Mouse (Mus musculus) MEL (cell line): ENCODE results near the gene Kptn. TPM values are rescaled to one million over a fixed set of nuclear protein-coding genes. Genes with fewer than 3 reads are reported as not detected.

Experiments used
- DNase-seq: peaks from one replicate; pipeline ENCODE4 v3.0.0; 2011; ENCODE audit warnings: low read depth, low spot score
- H3K27ac ChIP-seq: 2 replicates; pipeline ENCODE4 v1.5.1; 2012; ENCODE audit warnings: low read depth, mild to moderate bottlenecking, control low read depth, low read length, moderate library complexity; ENCODE audit not compliant: control insufficient read depth
- H3K27me3 ChIP-seq, 2 experiments: fragments of 150-350 bp in 1 of 2; sonication (generic) in 1 of 2; 2 replicates each; pipeline ENCODE4 v1.6.1; 2012; ENCODE audit warnings: low read length in 2 of 2, mild to moderate bottlenecking in 2 of 2, improper control_type of control experiment in 1 of 2, moderate library complexity in 1 of 2; ENCODE audit not compliant: insufficient read depth in 2 of 2, control insufficient read depth in 1 of 2
- H3K36me3 ChIP-seq, 2 experiments: 2 replicates each; pipeline ENCODE4 v1.6.1; 2012 to 2014; ENCODE audit warnings: low read length in 2 of 2, improper control_type of control experiment in 1 of 2, inconsistent platforms in 1 of 2, mild to moderate bottlenecking in 1 of 2; ENCODE audit not compliant: insufficient read depth in 2 of 2, control insufficient read depth in 1 of 2
- H3K4me1 ChIP-seq, 2 experiments: fragments of 150-350 bp in 1 of 2; sonication (generic) in 1 of 2; 2 replicates each; pipeline ENCODE4 v1.6.1; 2012; ENCODE audit warnings: low read length in 2 of 2, improper control_type of control experiment in 1 of 2, mild to moderate bottlenecking in 1 of 2; ENCODE audit not compliant: insufficient read depth in 2 of 2, control insufficient read depth in 1 of 2
- H3K4me3 ChIP-seq, 2 experiments: fragments of 150-350 bp in 1 of 2; sonication (generic) in 1 of 2; 2 replicates each; pipeline ENCODE4 v1.5.1; 2012; ENCODE audit warnings: low read depth in 2 of 2, low read length in 2 of 2, mild to moderate bottlenecking in 2 of 2, moderate library complexity in 2 of 2, control low read depth in 1 of 2, improper control_type of control experiment in 1 of 2; ENCODE audit not compliant: control insufficient read depth in 1 of 2, insufficient read depth in 1 of 2
- H3K79me2 ChIP-seq: 2 replicates; pipeline ENCODE4 v1.6.1; 2012; ENCODE audit warnings: mild to moderate bottlenecking, low read length, moderate library complexity; ENCODE audit not compliant: control insufficient read depth, poor library complexity, insufficient read depth
- H3K9ac ChIP-seq: 2 replicates; pipeline ENCODE4 v1.6.1; 2012; ENCODE audit warnings: low read depth, mild to moderate bottlenecking, control low read depth, low read length, moderate library complexity; ENCODE audit not compliant: control insufficient read depth, poor library complexity, severe bottlenecking
- H3K9me3 ChIP-seq: fragments of 150-350 bp; sonication (generic); replicated peaks from 2 replicates; pipeline ENCODE4 v1.6.1; 2012; ENCODE audit warnings: mild to moderate bottlenecking, low read length, improper control_type of control experiment, moderate library complexity; ENCODE audit not compliant: insufficient read depth
- BHLHE40 ChIP-seq: IDR thresholded peaks from 2 replicates; pipeline ENCODE4 v1.6.1; 2012; ENCODE audit warnings: low read depth, mild to moderate bottlenecking, inconsistent platforms, low read length, improper control_type of control experiment, borderline replicate concordance
- CTCF ChIP-seq, 3 experiments: IDR thresholded peaks in 2 of 3; conservative IDR thresholded peaks in 1 of 3; 2 replicates each; pipeline ENCODE4 v1.5.1; 2011 to 2012; ENCODE audit warnings: low read length in 3 of 3, low read depth in 2 of 3, mild to moderate bottlenecking in 2 of 3, improper control_type of control experiment in 1 of 3, inconsistent platforms in 1 of 3, mixed read lengths in 1 of 3, moderate library complexity in 1 of 3; ENCODE audit not compliant: control insufficient read depth in 1 of 3, insufficient read depth in 1 of 3, poor library complexity in 1 of 3, severe bottlenecking in 1 of 3
- E2F4 ChIP-seq: IDR thresholded peaks from 2 replicates; pipeline ENCODE4 v1.6.1; 2011; ENCODE audit warnings: low read depth, low read length, improper control_type of control experiment, borderline replicate concordance
- EP300 ChIP-seq, 2 experiments: IDR thresholded peaks; 2 replicates each; pipeline ENCODE4 v1.6.1; 2011; ENCODE audit warnings: improper control_type of control experiment in 2 of 2, low read length in 2 of 2, low read depth in 1 of 2, mild to moderate bottlenecking in 1 of 2
- GABPA ChIP-seq: IDR thresholded peaks from 2 replicates; pipeline ENCODE4 v1.6.1; 2012; ENCODE audit warnings: low read depth, mild to moderate bottlenecking, inconsistent platforms, low read length, improper control_type of control experiment, moderate library complexity
- GATA1 ChIP-seq: IDR thresholded peaks from 2 replicates; pipeline ENCODE4 v1.6.1; 2011; ENCODE audit warnings: low read depth, low read length, improper control_type of control experiment
- MAFK ChIP-seq: IDR thresholded peaks from 2 replicates; pipeline ENCODE4 v1.6.1; 2011; ENCODE audit warnings: low read depth, mild to moderate bottlenecking, low read length, improper control_type of control experiment, borderline replicate concordance
- MEF2A ChIP-seq: IDR thresholded peaks from 2 replicates; pipeline ENCODE4 v1.6.1; 2014; ENCODE audit warnings: low read depth, mild to moderate bottlenecking, inconsistent platforms, low read length, improper control_type of control experiment; ENCODE audit not compliant: poor library complexity, insufficient replicate concordance, severe bottlenecking; ENCODE audit errors: extremely low read depth
- NELFE ChIP-seq: IDR thresholded peaks from 2 replicates; pipeline ENCODE4 v1.6.1; 2011; ENCODE audit warnings: low read depth, low read length, improper control_type of control experiment
- NRF1 ChIP-seq: IDR thresholded peaks from 2 replicates; pipeline ENCODE4 v1.6.1; 2014; ENCODE audit warnings: low read depth, mild to moderate bottlenecking, inconsistent platforms, low read length, improper control_type of control experiment, moderate library complexity; ENCODE audit not compliant: poor library complexity, insufficient read depth, severe bottlenecking
- POLR2A ChIP-seq, 2 experiments: IDR thresholded peaks; 2 replicates each; pipeline ENCODE4 v1.6.1; 2011 to 2012; ENCODE audit warnings: low read length in 2 of 2, mild to moderate bottlenecking in 2 of 2, control low read depth in 1 of 2, improper control_type of control experiment in 1 of 2, low read depth in 1 of 2, moderate library complexity in 1 of 2; ENCODE audit not compliant: control insufficient read depth in 1 of 2, insufficient read depth in 1 of 2, poor library complexity in 1 of 2
- RCOR1 ChIP-seq: IDR thresholded peaks from 2 replicates; pipeline ENCODE4 v1.6.1; 2012; ENCODE audit warnings: low read depth, mild to moderate bottlenecking, inconsistent platforms, low read length, improper control_type of control experiment
- SIN3A ChIP-seq: IDR thresholded peaks from 2 replicates; pipeline ENCODE4 v1.6.1; 2012; ENCODE audit warnings: low read length, improper control_type of control experiment, inconsistent platforms
- SMC3 ChIP-seq: IDR thresholded peaks from 2 replicates; pipeline ENCODE4 v1.6.1; 2011; ENCODE audit warnings: low read depth, low read length, improper control_type of control experiment
- TAL1 ChIP-seq: IDR thresholded peaks from 2 replicates; pipeline ENCODE4 v1.6.1; 2012; ENCODE audit warnings: mild to moderate bottlenecking, inconsistent platforms, low read length, moderate library complexity, mixed read lengths
- TBP ChIP-seq: IDR thresholded peaks from 2 replicates; pipeline ENCODE4 v1.8.0; 2011; ENCODE audit warnings: low read depth, low read length, improper control_type of control experiment
- UBTF ChIP-seq: IDR thresholded peaks from 2 replicates; pipeline ENCODE4 v1.6.1; 2012; ENCODE audit warnings: low read depth, mild to moderate bottlenecking, inconsistent platforms, low read length, improper control_type of control experiment, moderate library complexity, borderline replicate concordance; ENCODE audit not compliant: insufficient read depth
- ZC3H11A ChIP-seq: IDR thresholded peaks from 2 replicates; pipeline ENCODE4 v1.6.1; 2012; ENCODE audit warnings: low read depth, mild to moderate bottlenecking, inconsistent platforms, low read length, improper control_type of control experiment
- polyA plus RNA-seq, 2 experiments: library from polyadenylated mRNA; stranded (reverse) in 1 of 2; unstranded in 1 of 2; fragments of >175 nt in 1 of 2; fragments of >200 nt in 1 of 2; gene quantifications; 2 replicates each; pipeline versions ENCODE4 v1.2.1 to v1.2.4; 2012; ENCODE audit warnings: low replicate concordance in 2 of 2, low read depth in 1 of 2; ENCODE audit not compliant: insufficient read length in 2 of 2, insufficient read depth in 1 of 2, missing spikeins in 1 of 2
- total RNA-seq: library from RNA; depleted of rRNA; stranded (reverse); fragments of 300-350 nt; gene quantifications from 2 replicates; pipeline ENCODE4 v1.2.3, GENCODE M21; 2012

The Kptn gene
- total and polyA plus RNA-seq, 3 experiments, result 17.8 to 19.6 TPM; not detected in 1

DNA sequence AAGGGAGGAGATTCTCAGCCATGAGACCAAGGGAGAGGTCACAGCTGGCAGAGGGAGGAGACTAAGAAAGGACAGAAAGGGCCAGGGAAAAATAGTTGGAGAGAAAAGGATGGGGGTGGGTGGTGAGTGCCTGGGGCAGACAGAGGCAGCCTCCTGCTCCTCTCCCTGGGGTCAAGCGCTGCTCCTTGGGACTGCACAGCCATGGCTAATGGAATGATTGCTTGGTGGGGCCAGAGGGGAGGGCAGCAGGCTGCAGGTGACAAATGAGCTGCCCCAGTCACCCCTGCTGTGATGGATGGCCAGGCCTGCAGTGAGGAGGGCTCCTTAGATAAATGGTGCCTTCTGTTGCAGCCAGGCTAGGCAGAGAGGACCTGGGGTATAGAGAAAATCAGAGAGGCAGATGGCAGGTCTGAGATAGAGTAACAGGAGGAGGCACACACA is 52.5 kb downstream of the Kptn start:
- peaks cover 7% of the 10 kb centered on the region in 2 experiments for H3K27me3 ChIP-seq
- TF ChIP-seq UBTF (no peak), SIN3A (no peak), GATA1 (no peak)
- TF ChIP-seq, all 39 proteins: peak for 0

GRCm38 (mm10) chr7:16172586-16173140 is 53.0 kb downstream of the Kptn start:
- H3K27ac ChIP-seq, result no peak overlapping the region
- no peak for TF ChIP-seq MEF2A
- no peak for TF ChIP-seq SMC3
- TF ChIP-seq POLR2A (IDR thresholded peaks at IDR 0.05; ENCODE audit: control insufficient read depth in 1 of 2, insufficient read depth in 1 of 2, low read depth in 1 of 2, low read length in 2 of 2, poor library complexity in 1 of 2), result no peak
- no peak for TF ChIP-seq CTCF (IDR thresholded peaks at IDR 0.05 in 2 of 3, conservative IDR thresholded peaks at IDR 0.05 in 1 of 3; ENCODE audit: control insufficient read depth in 1 of 3, insufficient read depth in 1 of 3, low read depth in 2 of 3, low read length in 3 of 3, poor library complexity in 1 of 3, severe bottlenecking in 1 of 3)
- TF ChIP-seq MAFK, result no peak
- no peak for TF ChIP-seq RCOR1
- no peak for TF ChIP-seq BHLHE40
- 0 out of 4 replicates have a peak, but pooled peaks cover 0 to 2% of the 10 kb centered on the region in 2 experiments for H3K36me3 ChIP-seq
- no peaks in the 10 kb centered on the region for H3K79me2 ChIP-seq
- no peaks in the 10 kb centered on the region for H3K9me3 ChIP-seq
- no peak overlapping the region for H3K4me3 ChIP-seq
- no peaks in the 10 kb centered on the region for H3K4me1 ChIP-seq
- H3K27me3 ChIP-seq, result peaks cover 5 to 7% of the 10 kb centered on the region in 2 experiments
- no peak for DNase-seq
- H3K9ac ChIP-seq, result no peak overlapping the region

More for the DNA sequence above, 52.5 kb downstream of the Kptn start:
- Histone ChIP-seq H3K4me1 (no peaks in the 10 kb centered on the region), H3K27ac (no peak overlapping the region), H3K9me3 (no peaks in the 10 kb centered on the region), H3K4me3 (no peak overlapping the region), H3K79me2 (no peaks in the 10 kb centered on the region), H3K36me3 (0 out of 4 replicates have a peak, but pooled peaks cover 0 to 2% of the 10 kb centered on the region in 2 experiments), H3K9ac (no peak overlapping the region)
- no peak for DNase-seq

DNA sequence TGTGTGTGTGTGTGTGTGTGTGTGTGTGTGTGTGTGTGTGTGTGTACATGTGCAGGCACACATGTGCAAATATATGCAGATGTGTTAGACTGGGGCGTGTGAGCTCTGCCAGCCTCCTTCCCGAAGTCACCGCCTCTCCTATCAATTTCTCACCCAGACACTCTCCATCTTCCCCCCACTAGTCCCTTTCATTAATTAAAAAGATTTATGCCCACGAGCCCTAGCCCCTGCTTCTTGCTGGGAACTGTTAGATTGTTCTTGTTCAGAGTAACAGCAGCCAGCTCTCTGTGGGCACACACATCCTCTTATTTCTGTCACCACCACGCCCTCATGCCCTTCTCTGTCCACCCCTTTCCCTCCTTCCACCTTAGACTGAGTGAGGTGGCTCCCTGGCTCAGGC is 53.5 kb downstream of the Kptn start:
- H3K27me3 ChIP-seq, result peaks cover 5 to 7% of the 10 kb centered on the region in 2 experiments

More for the DNA sequence above, 53.5 kb downstream of the Kptn start:
- Histone ChIP-seq H3K9ac (no peak overlapping the region), H3K79me2 (no peaks in the 10 kb centered on the region), H3K4me1 (no peaks in the 10 kb centered on the region), H3K36me3 (0 out of 4 replicates have a peak, but pooled peaks cover 0 to 2% of the 10 kb centered on the region in 2 experiments), H3K27ac (no peak overlapping the region), H3K4me3 (no peak overlapping the region), H3K9me3 (no peaks in the 10 kb centered on the region)
- no peak for DNase-seq
- TF ChIP-seq NELFE (no peak), TBP (no peak), E2F4 (no peak), GABPA (no peak), EP300 (IDR thresholded peaks at IDR 0.05; ENCODE audit: low read depth in 1 of 2, low read length in 2 of 2) (no peak), NRF1 (no peak), TAL1 (no peak), ZC3H11A (no peak)
